In genomic region chr7:143706697-143707438, GRCm38 (mm10) we compare ENCODE assay signal across 7 mouse cellular contexts. TPM values are rescaled to one million over a fixed set of nuclear protein-coding genes. Genes with fewer than 3 reads are reported as not detected.
DNase-seq lines count a peak whose midpoint lies in the region; ATAC-seq and TF ChIP-seq lines count a peak whose summit lies in the region.

No protein-coding gene starts in this region.

- H3K27me3 ChIP-seq in intestine, postnatal 0 days (replicated peaks; ENCODE audit: control insufficient read depth, insufficient read depth, low read length), result no peaks in the 10 kb centered on the region
- no peaks in the 10 kb centered on the region for H3K27me3 ChIP-seq in midbrain, embryonic 14.5 days (ENCODE audit: control insufficient read depth, insufficient read depth, low read length)

- H3K36me3 ChIP-seq in intestine, postnatal 0 days (ENCODE audit: control insufficient read depth, insufficient read depth), result peaks cover 52% of the 10 kb centered on the region
- H3K36me3 ChIP-seq in midbrain, embryonic 14.5 days (ENCODE audit: control insufficient read depth, insufficient read depth, low read length), result peaks cover 63% of the 10 kb centered on the region

- H3K9me3 ChIP-seq in intestine, postnatal 0 days (ENCODE audit: control insufficient read depth), result no peaks in the 10 kb centered on the region
- no peaks in the 10 kb centered on the region for H3K9me3 ChIP-seq in midbrain, embryonic 14.5 days (ENCODE audit: control insufficient read depth, low read length)

- no peak overlapping the region for H3K4me3 ChIP-seq in intestine, postnatal 0 days (ENCODE audit: low read depth, low read length)
- H3K4me3 ChIP-seq in midbrain, embryonic 14.5 days (replicated peaks; ENCODE audit: low read depth, low read length), result no peak overlapping the region

- no peak overlapping the region for H3K4me2 ChIP-seq in intestine, postnatal 0 days (replicated peaks; ENCODE audit: low read depth)
- no peak overlapping the region for H3K4me2 ChIP-seq in midbrain, embryonic 14.5 days (ENCODE audit: low read length)

- H3K4me1 ChIP-seq in intestine, postnatal 0 days (replicated peaks; ENCODE audit: control insufficient read depth, insufficient read depth, low read length), result no peaks in the 10 kb centered on the region
- H3K4me1 ChIP-seq in midbrain, embryonic 14.5 days (ENCODE audit: control insufficient read depth, insufficient read depth, low read length), result no peaks in the 10 kb centered on the region

- peak; percentile 100 for TF ChIP-seq CTCF in intestine, postnatal 0 days (IDR thresholded peaks at IDR 0.05; ENCODE audit: low read depth)

- peak; percentile 61 for ATAC-seq in intestine, postnatal 0 days
- peak; percentile 76; the same call in 1 of the 2 replicates for ATAC-seq in midbrain, embryonic 14.5 days (ENCODE audit: low FRiP score, low TSS enrichment)

- intact Hi-C loops in left cerebral cortex, postnatal 36 days (cut with DNase I), result loop anchor here (1.0 to 2.0 kb wide), 2 partner anchors 41 to 56 kb away; no protein-coding TSS in a partner anchor

- H3K9ac ChIP-seq in intestine, postnatal 0 days (ENCODE audit: low read depth, low read length), result no peak overlapping the region
- no peak overlapping the region for H3K9ac ChIP-seq in midbrain, embryonic 14.5 days (replicated peaks; ENCODE audit: low read length)

- peak; percentile 94 for DNase-seq in adrenal gland, postnatal 10 days
- peak; percentile 87 for DNase-seq in embryo, embryonic 9.5 days (ENCODE audit: extremely low spot score)
- DNase-seq in gonadal fat pad, adult 2 months (ENCODE audit: low read depth), result peak; percentile 61
- DNase-seq in left cerebral cortex, postnatal 36 days (ENCODE audit: low spot score in 2 of 2), result peak; percentile 82 to 89
- DNase-seq in midbrain, embryonic 14.5 days, result peak; percentile 97
- DNase-seq in spleen, adult 12 weeks (ENCODE audit: low spot score), result peak; percentile 62

- H3K27ac ChIP-seq in intestine, postnatal 0 days (ENCODE audit: low read depth, low read length), result no peak overlapping the region
- no peak overlapping the region for H3K27ac ChIP-seq in midbrain, embryonic 14.5 days (replicated peaks; ENCODE audit: low read depth, low read length)

- 39% methylated on average over 7 of the region's 7 CpGs for WGBS in intestine, postnatal 0 days
- WGBS in midbrain, embryonic 14.5 days, result 39% methylated on average over 7 of the region's 7 CpGs

RNA-seq across cellular contexts. Expression of gene Tnfrsf23, which starts 21.2 kb away (rescaled TPM):
- 1 to 10 TPM; 2.4 to 3.0 TPM for total RNA-seq in adrenal gland, postnatal 10 days (2021)
- polyA plus RNA-seq in gonadal fat pad, adult 2 months (2012; rRNA removed), result 2.2 and 2.6 TPM in 2 replicates
- 5.1 and 6.3 TPM in 2 replicates for polyA plus RNA-seq in intestine, postnatal 0 days (2015; fragmentation: Nextera tagmentation; extraction: Ambion mirVana)
- 1 to 10 TPM in 1 of 2 experiments, under 1 TPM in 1; 0.86 to 1.6 TPM for total RNA-seq in left cerebral cortex, postnatal 36 days (2021)
- polyA plus RNA-seq in midbrain, embryonic 14.5 days (2014; fragmentation: Nextera tagmentation; extraction: Ambion mirVana), result 0.75 and 1.2 TPM in 2 replicates

RNA-seq across cellular contexts. Expression of gene Osbpl5, which starts 49.9 kb away (rescaled TPM):
- 10 to 100 TPM; 30.1 to 34.0 TPM for total RNA-seq in adrenal gland, postnatal 10 days (2021)
- 23.0 and 29.1 TPM in 2 replicates for polyA plus RNA-seq in gonadal fat pad, adult 2 months (2012; rRNA removed)
- 11.3 and 13.1 TPM in 2 replicates for polyA plus RNA-seq in intestine, postnatal 0 days (2015; fragmentation: Nextera tagmentation; extraction: Ambion mirVana)
- 10 to 100 TPM; 31.3 to 43.6 TPM for total RNA-seq in left cerebral cortex, postnatal 36 days (2021)
- 30.1 and 33.2 TPM in 2 replicates for polyA plus RNA-seq in midbrain, embryonic 14.5 days (2014; fragmentation: Nextera tagmentation; extraction: Ambion mirVana)

RNA-seq across cellular contexts. Expression of gene Tnfrsf22, which starts 57.4 kb away (rescaled TPM):
- 1 to 10 TPM; 5.2 to 7.0 TPM for total RNA-seq in adrenal gland, postnatal 10 days (2021)
- 2.8 and 4.3 TPM in 2 replicates for polyA plus RNA-seq in gonadal fat pad, adult 2 months (2012; rRNA removed)
- 2.7 and 3.1 TPM in 2 replicates for polyA plus RNA-seq in intestine, postnatal 0 days (2015; fragmentation: Nextera tagmentation; extraction: Ambion mirVana)
- 1 to 10 TPM in 1 of 2 experiments, under 1 TPM in 1; 0.84 to 1.8 TPM for total RNA-seq in left cerebral cortex, postnatal 36 days (2021)
- polyA plus RNA-seq in midbrain, embryonic 14.5 days (2014; fragmentation: Nextera tagmentation; extraction: Ambion mirVana), result 4.3 and 5.5 TPM in 2 replicates

RNA-seq across cellular contexts. Expression of gene Mrgprg, which starts 59.9 kb away (rescaled TPM):
- total RNA-seq in adrenal gland, postnatal 10 days (2021), result under 1 TPM; 0.18 to 0.58 TPM
- 1.7 TPM in 1 of 2 replicates, not detected in the other for polyA plus RNA-seq in gonadal fat pad, adult 2 months (2012; rRNA removed)
- polyA plus RNA-seq in intestine, postnatal 0 days (2015; fragmentation: Nextera tagmentation; extraction: Ambion mirVana), result not detected in 2 replicates
- not detected for total RNA-seq in left cerebral cortex, postnatal 36 days (2021)
- polyA plus RNA-seq in midbrain, embryonic 14.5 days (2014; fragmentation: Nextera tagmentation; extraction: Ambion mirVana), result not detected in 2 replicates
